Mouse (Mus musculus): ENCODE measurements around the gene Rrp9.

The Rrp9 gene

GRCm38 (mm10) chr9:106452351-106452750 lies 23.4 kb upstream of the Rrp9 start:
- CTCF ChIA-PET, result interaction anchor here in 2 of 4 experiments (1.3 to 7.4 kb wide), 3 partner anchors 24 to 31 kb away, joined by 6 to 86 read pairs (median 9); partner anchors contain the start of genes Parp3 (in 2 of the 2) and Rrp9 (in 1 of the 2)
- POLR2A ChIA-PET, result interaction anchor here (0.6 to 16.6 kb wide), 17 partner anchors 13 to 282 kb away, joined by 3 to 505 read pairs (median 5); partner anchors contain the start of genes Acy1 (in 3 of the 4), Rpl29 (in 3 of the 4), Parp3 (in 2 of the 4) and Rrp9 (in 2 of the 4)

DNA sequence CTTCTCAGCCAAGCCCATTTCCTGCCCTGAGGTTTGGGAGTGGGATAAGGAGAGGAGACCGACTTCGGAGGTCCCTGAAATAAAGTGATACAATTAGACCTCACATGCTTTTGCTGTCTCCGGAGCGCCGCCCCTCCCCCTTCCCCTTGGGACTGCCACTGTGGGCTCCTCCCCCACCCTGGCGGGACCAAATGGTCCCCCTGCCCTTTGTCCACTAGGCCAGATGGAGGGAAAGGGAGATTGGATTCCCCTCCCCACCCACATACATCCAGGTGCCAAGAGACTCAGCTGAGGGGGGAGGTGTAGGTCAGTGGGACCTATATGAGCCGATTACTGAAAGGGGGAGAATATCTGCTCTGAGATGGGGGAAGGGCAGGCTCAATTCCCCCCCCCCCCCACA lies 22.9 kb upstream of the Rrp9 start:
- ChIA-PET POLR2A (interaction anchor here (0.6 to 16.6 kb wide), 26 partner anchors 11 to 958 kb away, joined by 3 to 505 read pairs (median 5); partner anchors contain the start of genes Acy1 (in 3 of the 4), Rpl29 (in 3 of the 4), Parp3 (in 2 of the 4) and Rrp9 (in 2 of the 4)), CTCF (interaction anchor here in 3 of 4 experiments (0.6 to 7.4 kb wide), 9 partner anchors 15 to 241 kb away, joined by 3 to 86 read pairs (median 4); partner anchors contain the start of genes Parp3 (in 3 of the 3), Acy1 (in 1 of the 3) and Rrp9 (in 1 of the 3))

GRCm38 (mm10) chr9:106453271-106454070 lies 22.3 kb upstream of the Rrp9 start, which contains the start of gene Pcbp4:
Pcbp4 (plus strand) TSS chr9:106453291.
- ChIA-PET CTCF (interaction anchor here in 3 of 4 experiments (0.6 to 7.4 kb wide), 14 partner anchors 8 to 307 kb away, joined by 3 to 86 read pairs (median 4); partner anchors contain the start of genes Parp3 (in 3 of the 3), Acy1 (in 1 of the 3) and Rrp9 (in 1 of the 3)), POLR2A (interaction anchor here (0.5 to 16.6 kb wide), 36 partner anchors 8 to 959 kb away, joined by 3 to 505 read pairs (median 4); partner anchors contain the start of genes Acy1 (in 4 of the 4), Rpl29 (in 3 of the 4), Gpr62 (in 2 of the 4) and Parp3 (in 2 of the 4))

- CTCF ChIA-PET, result interaction anchor here in 3 of 4 experiments (0.6 to 7.4 kb wide), 11 partner anchors 16 to 307 kb away, joined by 3 to 86 read pairs (median 6); partner anchors contain the start of genes Parp3 (in 3 of the 3), Acy1 (in 1 of the 3) and Rrp9 (in 1 of the 3)
- POLR2A ChIA-PET, result interaction anchor here (0.5 to 16.6 kb wide), 32 partner anchors 9 to 960 kb away, joined by 3 to 505 read pairs (median 4); partner anchors contain the start of genes Acy1 (in 3 of the 4), Rpl29 (in 3 of the 4), Gpr62 (in 2 of the 4) and Parp3 (in 2 of the 4)
Measured at GRCm38 (mm10) chr9:106454071-106454761, 21.5 kb upstream of the Rrp9 start.

GRCm38 (mm10) chr9:106454888-106455681 lies 20.7 kb upstream of the Rrp9 start:
- ChIA-PET CTCF (interaction anchor here in 3 of 4 experiments (0.6 to 2.7 kb wide), 4 partner anchors 22 to 278 kb away, joined by 3 to 9 read pairs (median 7); partner anchors contain the start of gene Parp3 (in 2 of the 3)), POLR2A (interaction anchor here in 3 of 4 experiments (0.6 to 16.6 kb wide), 12 partner anchors 9 to 283 kb away, joined by 4 to 505 read pairs (median 8); partner anchors contain the start of genes Acy1 (in 2 of the 3), Parp3 (in 2 of the 3), Rpl29 (in 2 of the 3) and Rrp9 (in 2 of the 3))

GRCm38 (mm10) chr9:106456325-106457162 lies 19.2 kb upstream of the Rrp9 start:
- POLR2A ChIA-PET, result interaction anchor here in 3 of 4 experiments (1.2 to 16.6 kb wide), 7 partner anchors 15 to 27 kb away, joined by 4 to 505 read pairs (median 7); partner anchors contain the start of genes Rpl29 (in 3 of the 3), Acy1 (in 2 of the 3) and Parp3 (in 1 of the 3)

DNA sequence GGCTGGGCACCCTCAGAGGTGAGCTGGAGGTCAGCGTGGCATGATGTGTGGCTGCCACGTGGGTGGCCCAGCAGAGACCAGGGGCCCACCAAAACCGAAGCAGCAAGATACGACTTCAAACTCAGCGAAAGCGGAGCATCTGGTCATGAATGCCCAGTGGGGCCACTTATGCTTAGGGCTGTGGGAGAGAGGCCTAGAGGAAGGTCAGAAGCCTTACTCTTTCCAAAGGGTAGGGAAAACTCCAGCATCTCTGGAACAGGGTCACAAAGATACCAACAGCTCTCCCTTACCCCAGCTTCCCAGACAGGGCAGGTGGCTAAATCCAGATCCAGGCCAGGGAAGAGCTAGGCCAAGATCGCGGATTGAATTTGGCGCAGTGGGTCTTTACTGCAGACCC lies 18.6 kb upstream of the Rrp9 start:
- ChIA-PET POLR2A (interaction anchor here in 3 of 4 experiments (1.2 to 16.6 kb wide), 8 partner anchors 8 to 28 kb away, joined by 4 to 505 read pairs (median 6); partner anchors contain the start of genes Rpl29 (in 3 of the 3), Acy1 (in 2 of the 3) and Parp3 (in 1 of the 3)), CTCF (interaction anchor here in 3 of 4 experiments (0.6 to 3.2 kb wide), 3 partner anchors 18 to 20 kb away, joined by 4 to 14 read pairs (median 6); partner anchors contain the start of genes Parp3 (in 2 of the 3) and Rrp9 (in 1 of the 3))

More at GRCm38 (mm10) chr9:106456325-106457162, 19.2 kb upstream of the Rrp9 start:
- CTCF ChIA-PET, result interaction anchor here in 3 of 4 experiments (0.6 to 3.2 kb wide), 3 partner anchors 18 to 20 kb away, joined by 4 to 14 read pairs (median 6); partner anchors contain the start of genes Parp3 (in 2 of the 3) and Rrp9 (in 1 of the 3)

- POLR2A ChIA-PET, result interaction anchor here in 3 of 4 experiments (1.2 to 16.6 kb wide), 8 partner anchors 8 to 29 kb away, joined by 4 to 505 read pairs (median 6); partner anchors contain the start of genes Rpl29 (in 3 of the 3), Acy1 (in 2 of the 3) and Parp3 (in 1 of the 3)
- CTCF ChIA-PET, result interaction anchor here in 1 of 4 experiments (3.2 kb wide), 1 partner anchor 19 kb away, joined by 14 read pairs; the partner anchor contains the start of genes Parp3 and Rrp9
Measured at GRCm38 (mm10) chr9:106457920-106458319, 17.8 kb upstream of the Rrp9 start.

- POLR2A ChIA-PET, result interaction anchor here in 3 of 4 experiments (0.6 to 16.6 kb wide), 14 partner anchors 9 to 880 kb away, joined by 3 to 505 read pairs (median 5); partner anchors contain the start of genes Rpl29 (in 3 of the 3), Acy1 (in 1 of the 3) and Parp3 (in 1 of the 3)
- CTCF ChIA-PET, result interaction anchor here in 2 of 4 experiments (0.6 to 1.2 kb wide), 2 partner anchors 14 to 314 kb away, joined by 3 to 4 read pairs; no protein-coding TSS in a partner anchor
Measured at GRCm38 (mm10) chr9:106459946-106460345, 15.8 kb upstream of the Rrp9 start.

DNA sequence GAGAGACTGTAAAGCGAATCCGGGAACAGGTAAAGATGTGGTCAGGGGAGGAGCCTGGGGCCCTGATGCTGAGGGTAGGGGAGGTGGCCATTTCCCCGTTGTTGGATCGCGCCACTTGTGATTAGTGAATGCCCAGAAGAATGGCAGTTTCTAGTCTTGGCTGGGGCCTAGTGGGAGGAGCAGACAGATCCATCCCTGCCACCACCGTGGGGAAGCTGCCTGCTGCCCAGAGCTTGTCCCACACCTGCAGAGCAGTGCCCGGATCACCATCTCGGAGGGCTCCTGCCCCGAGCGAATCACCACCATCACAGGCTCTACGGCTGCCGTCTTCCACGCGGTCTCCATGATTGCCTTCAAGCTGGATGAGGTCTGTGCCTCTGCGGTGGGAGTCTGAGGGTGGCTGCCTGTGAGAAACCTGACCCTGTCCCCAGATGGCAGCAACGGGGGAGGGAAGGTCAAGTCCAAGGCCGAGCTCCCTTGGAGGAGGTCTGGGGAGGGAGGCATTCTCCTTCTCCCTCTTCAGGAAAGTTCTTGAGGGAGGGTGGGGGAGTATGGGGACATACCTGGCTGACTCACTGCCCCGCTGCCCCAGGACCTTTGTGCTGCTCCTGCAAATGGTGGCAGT lies 15.2 kb upstream of the Rrp9 start:
- CTCF ChIA-PET, result interaction anchor here in 3 of 4 experiments (1.1 to 2.1 kb wide), 3 partner anchors 13 to 16 kb away, joined by 3 to 5 read pairs (median 4); partner anchors contain the start of genes Abhd14a (in 1 of the 3), Abhd14b (in 1 of the 3) and Parp3 (in 1 of the 3)
- POLR2A ChIA-PET, result interaction anchor here in 3 of 4 experiments (0.6 to 16.6 kb wide), 13 partner anchors 9 to 51 kb away, joined by 3 to 505 read pairs (median 5); partner anchors contain the start of genes Rpl29 (in 3 of the 3), Parp3 (in 2 of the 3) and Acy1 (in 1 of the 3)

GRCm38 (mm10) chr9:106461026-106461415 lies 14.7 kb upstream of the Rrp9 start:
- POLR2A ChIA-PET, result interaction anchor here in 2 of 4 experiments (0.7 to 16.6 kb wide), 5 partner anchors 13 to 32 kb away, joined by 3 to 505 read pairs (median 5); partner anchors contain the start of genes Parp3 (in 2 of the 2), Rpl29 (in 2 of the 2), Abhd14a (in 1 of the 2) and Abhd14b (in 1 of the 2)
- CTCF ChIA-PET, result interaction anchor here in 3 of 4 experiments (1.1 to 2.1 kb wide), 3 partner anchors 13 to 16 kb away, joined by 3 to 5 read pairs (median 4); partner anchors contain the start of genes Abhd14a (in 1 of the 3), Abhd14b (in 1 of the 3) and Parp3 (in 1 of the 3)

DNA sequence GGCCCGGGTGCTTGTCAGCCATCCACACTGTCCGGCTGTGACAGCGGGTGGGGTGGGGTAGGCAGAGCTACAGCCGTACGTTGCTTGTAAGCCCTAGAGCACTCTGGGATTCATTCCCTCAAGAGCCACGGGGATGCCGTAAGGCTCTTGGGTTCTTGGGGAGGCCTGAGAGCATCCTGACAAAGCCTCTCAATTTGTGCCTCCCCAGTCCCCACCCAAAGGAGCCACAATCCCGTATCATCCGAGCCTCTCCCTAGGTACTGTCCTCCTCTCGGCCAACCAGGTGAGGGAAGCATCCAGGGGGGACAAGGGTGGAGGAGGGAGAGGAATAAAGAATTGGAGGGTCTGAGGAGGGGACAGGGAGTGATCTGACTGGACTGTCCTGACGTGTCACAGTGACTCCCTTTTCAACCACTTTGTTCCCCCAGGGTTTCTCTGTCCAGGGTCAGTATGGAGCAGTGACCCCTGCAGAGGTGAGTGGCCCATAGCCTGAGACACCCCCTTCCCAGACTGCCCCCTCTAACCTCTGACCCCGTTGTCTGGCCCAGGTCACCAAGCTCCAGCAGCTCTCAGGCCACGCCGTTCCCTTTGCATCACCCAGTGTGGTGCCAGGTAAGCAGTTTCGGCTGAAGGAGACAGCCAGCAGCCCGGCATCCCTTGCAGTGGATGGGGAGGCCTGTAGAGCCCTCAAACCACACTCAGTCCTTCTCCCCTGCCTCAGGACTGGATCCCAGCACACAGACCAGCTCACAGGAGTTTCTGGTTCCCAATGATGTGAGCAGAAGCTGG lies 13.9 kb upstream of the Rrp9 start:
- POLR2A ChIA-PET, result interaction anchor here in 2 of 4 experiments (0.6 to 2.0 kb wide), 7 partner anchors 10 to 104 kb away, joined by 3 to 6 read pairs (median 3); partner anchors contain the start of genes Acy1 (in 2 of the 2), Abhd14a (in 1 of the 2) and Abhd14b (in 1 of the 2)
- CTCF ChIA-PET, result interaction anchor here in 3 of 4 experiments (0.6 to 2.1 kb wide), 4 partner anchors 9 to 15 kb away, joined by 3 to 5 read pairs (median 3); partner anchors contain the start of genes Abhd14a (in 1 of the 3), Abhd14b (in 1 of the 3), Parp3 (in 1 of the 3) and Pcbp4 (in 1 of the 3)

GRCm38 (mm10) chr9:106462430-106462800 lies 13.3 kb upstream of the Rrp9 start:
- CTCF ChIA-PET, result interaction anchor here in 2 of 4 experiments (0.9 to 2.1 kb wide), 2 partner anchors 15 kb away, joined by 3 to 5 read pairs; partner anchors contain the start of genes Abhd14a (in 1 of the 2) and Abhd14b (in 1 of the 2)
- POLR2A ChIA-PET, result interaction anchor here in 2 of 4 experiments (0.6 to 2.0 kb wide), 7 partner anchors 10 to 103 kb away, joined by 3 to 6 read pairs (median 3); partner anchors contain the start of genes Acy1 (in 2 of the 2), Abhd14a (in 1 of the 2) and Abhd14b (in 1 of the 2)
